Mouse (Mus musculus): ENCODE measurements around the gene 2700097O09Rik.
"Not testable (repeated sequence)": the region's sequence is repeated elsewhere in the genome, so short reads cannot be mapped to it uniquely, and the experiment has no call there.

Gene 2700097O09Rik

DNA sequence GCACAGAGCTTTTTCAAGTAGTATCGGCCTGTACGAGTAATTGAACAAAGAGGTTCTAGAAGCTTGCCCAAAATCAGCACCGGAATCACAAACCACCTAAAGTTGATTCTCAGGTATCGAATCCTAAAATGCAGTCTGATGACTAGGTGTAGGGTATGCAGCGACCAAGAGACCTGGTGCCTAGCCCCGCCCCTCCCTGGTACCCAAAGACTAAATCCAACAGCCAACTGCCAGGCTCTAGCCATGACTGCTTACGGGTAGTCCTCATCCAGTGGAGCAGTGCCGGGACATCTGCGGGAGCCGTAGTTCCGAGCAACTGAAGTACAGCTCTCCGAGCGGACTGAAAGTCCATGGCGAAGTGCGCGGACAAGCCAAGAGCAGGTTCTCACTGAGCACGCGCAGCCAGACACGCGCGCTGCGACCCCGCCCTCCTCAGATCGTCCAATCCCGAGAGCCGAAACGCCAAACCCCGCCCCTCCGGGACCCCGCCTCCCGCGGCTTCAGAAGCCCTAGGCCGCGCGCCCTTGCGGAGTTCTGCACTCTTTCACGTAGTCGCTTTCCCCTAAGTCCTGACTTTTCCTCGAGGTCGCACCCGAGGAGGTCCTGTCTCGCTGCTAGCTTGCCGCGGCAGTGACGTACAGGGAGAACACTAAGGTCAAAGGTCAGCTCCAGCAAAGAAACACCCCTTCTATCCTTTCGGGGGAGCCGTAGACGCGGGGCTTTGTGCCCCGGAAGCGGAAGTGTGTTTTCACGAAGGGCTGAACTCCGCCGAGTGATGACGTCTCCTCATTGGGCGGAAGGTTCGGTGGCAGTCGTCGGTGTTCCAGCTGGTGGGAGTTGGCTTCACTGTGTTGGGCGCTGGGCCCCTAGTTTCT lies at the start of gene 2700097O09Rik, which contains the start of gene Srp54a:
Gene 2700097O09Rik, minus strand, starts transcription at position 385 of the 875 bp plus-strand sequence.
Gene Srp54a, plus strand, starts transcription at position 537 of the 875 bp plus-strand sequence.
- in situ Hi-C loops (cut with MboI): not testable (repeated sequence)

DNA sequence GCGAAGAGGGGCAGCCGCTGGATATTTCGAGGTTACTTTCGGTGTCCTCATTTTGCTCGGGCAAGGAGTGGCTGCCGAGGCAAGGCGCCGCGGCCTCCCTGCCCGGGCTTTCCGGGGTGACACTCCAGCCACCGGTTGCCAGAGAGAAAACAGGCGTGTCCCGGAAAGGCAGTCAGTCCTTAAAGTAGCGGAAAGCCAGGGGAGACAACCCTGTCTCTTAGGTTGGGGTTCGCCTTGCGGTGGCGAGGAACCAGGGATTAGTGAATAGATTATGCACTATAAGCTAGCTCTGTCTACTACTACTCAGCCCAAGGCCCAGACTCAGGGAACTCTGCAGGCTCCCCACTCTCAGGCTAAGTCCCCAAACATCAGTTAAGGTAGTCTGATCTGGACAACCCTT lies 44.8 kb upstream of the 2700097O09Rik start:
- in situ Hi-C loops (cut with MboI): not testable (repeated sequence)

DNA sequence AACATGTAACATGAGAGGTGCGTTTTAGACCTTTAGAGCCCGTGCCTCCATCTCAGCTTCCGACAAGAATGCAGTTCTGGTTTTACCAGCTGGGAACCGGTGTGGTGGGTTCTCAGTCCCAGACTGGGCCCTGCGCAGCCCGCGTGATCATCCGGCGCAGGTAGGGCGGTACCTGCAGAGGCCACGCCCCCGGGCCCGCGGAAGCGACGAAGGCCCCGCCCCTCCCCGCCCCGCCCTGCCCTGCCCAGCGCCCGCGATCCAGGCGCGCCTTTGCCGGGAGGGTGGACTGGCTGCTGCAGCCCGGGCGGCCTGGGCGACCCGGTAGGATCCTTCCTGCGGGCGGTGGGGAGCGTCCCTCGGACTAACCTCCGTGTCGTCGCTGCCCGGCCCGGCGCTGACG lies 44.3 kb upstream of the 2700097O09Rik start, which contains the start of gene Fam177a:
Gene Fam177a, plus strand, starts transcription at position 228 of the 400 bp plus-strand sequence.
- in situ Hi-C loops (cut with MboI): not testable (repeated sequence)

DNA sequence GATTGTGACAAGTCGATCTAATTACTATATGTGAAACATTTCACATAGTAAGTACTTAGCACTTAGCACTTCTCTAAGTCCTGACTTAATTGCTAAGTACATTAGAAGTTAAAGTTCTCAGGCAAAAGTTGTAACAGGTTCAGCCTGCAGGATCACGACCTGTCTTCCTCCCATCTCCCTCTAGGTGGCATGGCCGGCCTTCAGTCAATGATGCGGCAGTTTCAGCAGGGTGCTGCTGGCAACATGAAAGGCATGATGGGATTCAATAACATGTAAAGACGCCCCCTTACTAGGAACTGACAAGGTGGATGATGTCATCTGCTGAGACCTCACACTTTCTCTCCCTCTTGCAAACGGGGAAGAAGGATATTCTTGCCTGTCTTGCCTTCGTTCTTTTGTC lies 32.7 kb upstream of the 2700097O09Rik start:
- in situ Hi-C loops (cut with MboI): not testable (repeated sequence)

DNA sequence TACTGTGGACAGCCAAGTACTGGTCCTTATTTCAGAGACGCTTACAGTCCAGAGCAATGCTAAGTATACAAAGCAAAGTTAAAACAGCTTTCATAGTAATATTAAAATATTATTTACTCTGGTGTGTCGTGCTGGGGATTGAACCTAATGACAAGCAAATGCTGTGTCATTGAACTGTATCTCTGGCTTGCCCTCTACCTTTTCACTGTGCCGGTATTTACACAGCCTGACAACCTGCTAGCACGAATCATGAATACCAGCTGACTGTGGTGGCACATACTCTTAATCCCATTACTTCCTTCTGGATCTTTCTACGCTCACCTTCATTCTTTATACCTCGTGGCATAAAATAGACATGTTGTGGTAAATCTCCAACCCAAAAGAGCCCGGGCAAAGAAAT lies 12.2 kb upstream of the 2700097O09Rik start:
- in situ Hi-C loops (cut with MboI): not testable (repeated sequence)

DNA sequence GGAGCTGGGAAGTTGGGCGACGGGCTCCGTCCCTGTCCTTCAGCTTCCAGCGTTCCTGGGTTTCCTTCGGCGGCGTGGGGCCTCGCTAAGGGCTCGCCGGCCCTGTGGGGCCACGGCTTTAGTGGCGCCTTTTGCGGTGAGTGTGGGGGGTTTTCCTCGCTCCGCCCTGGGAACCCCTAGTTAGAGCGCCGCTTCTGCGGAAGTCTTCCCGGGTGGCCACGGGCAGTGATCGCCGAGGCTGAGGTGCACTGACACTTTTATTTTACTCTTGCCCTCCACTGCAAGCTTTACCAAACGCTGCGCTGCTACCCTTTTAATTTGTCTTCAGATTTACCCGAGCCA lies 662 bp upstream of the 2700097O09Rik start:
- in situ Hi-C loops (cut with MboI): not testable (repeated sequence)

DNA sequence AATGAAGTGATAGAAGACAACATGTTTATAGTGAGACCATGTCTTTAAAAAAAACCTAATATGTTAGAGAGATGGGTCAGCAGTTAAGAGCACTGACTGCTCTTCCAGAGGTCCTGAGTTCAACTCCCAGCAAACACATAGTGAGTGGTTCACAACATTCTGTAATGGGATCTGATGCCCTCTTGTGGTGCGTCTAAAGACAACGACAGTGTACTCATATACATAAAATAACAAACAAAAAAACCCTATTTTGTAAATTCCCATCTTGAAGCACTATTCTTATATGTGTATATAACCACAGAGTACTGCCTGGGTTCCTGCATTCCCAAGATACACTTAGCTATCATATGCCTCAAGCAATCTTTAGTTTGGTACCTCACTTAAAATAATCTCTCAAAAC lies 1.2 kb downstream of the 2700097O09Rik start:
- in situ Hi-C loops (cut with MboI): not testable (repeated sequence)

DNA sequence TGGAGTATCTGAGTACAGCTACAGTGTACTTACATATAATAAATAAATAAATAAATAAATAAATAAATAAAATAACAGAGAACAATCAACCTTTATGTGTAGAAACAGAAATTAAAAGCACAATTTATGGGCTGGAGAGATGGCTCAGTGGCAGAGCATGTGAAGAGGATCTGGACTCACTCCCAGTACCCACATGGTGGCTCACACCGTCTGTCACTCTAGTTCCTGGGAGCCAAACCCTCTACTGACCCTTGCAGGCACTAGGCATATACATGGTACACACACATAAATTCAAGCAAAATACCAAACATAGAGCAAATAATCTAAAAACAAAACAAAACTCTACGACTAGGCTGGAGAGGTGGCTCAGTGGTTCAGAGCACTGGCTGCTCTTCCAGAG lies 4.6 kb downstream of the 2700097O09Rik start:
- in situ Hi-C loops (cut with MboI): no loop called here

DNA sequence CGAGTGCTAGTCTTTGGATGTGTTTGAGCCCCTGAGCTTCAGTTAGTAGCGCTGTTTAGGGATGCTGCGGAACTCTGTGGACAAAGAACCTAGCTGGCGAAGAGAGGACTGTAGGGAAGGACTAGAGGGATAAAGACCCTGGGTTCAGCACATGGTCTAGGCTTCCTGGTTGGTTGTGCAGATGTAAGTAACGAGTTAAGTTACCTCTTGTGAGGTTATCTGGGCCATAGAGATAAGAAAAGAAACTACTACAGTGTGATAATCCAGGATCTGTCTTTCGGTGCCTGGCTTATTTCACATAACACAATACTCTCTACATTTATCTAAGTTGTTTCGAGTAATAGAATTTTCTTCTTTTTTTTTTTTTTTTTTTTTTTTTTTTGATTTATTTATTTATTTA lies 6.2 kb downstream of the 2700097O09Rik start:
- in situ Hi-C loops (cut with MboI): no loop called here

DNA sequence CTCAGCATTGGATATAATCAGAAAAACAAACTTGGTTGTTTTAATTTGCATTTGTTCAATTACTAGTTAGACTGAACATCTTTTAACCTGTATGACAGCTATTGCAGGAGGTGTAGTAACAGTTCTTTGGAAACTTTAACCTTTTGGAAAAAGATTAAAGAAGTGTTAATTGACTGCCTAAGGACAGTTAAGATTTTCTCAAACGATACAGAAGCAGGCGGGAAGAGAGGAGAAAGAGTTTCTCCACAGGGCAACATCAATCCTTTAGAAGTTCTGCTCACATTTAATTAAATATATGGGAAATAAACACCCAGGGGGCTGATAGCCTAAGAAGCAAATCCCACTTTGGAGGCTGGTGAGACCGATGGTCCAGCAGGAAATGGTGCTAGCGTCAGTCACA lies 7.4 kb downstream of the 2700097O09Rik start:
- in situ Hi-C loops (cut with MboI): no loop called here

DNA sequence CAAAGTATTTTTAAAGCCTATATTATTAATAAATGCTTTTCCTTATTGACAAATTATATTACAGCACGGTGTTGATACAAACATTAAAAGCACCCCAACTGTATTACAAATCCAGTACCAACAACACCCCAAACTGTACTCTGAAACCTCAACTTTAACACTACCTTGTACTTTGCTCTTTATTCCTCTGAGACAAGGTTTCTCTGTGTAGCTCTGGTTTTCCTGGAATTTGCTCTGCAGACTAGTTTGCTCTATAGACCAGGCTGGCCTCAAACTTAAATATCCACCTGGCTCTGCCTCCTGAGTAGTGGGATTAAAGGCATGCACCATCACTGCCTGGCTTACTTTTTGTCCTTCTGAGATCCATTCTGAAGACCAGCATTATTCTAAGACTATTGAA lies 17.8 kb downstream of the 2700097O09Rik start:
- in situ Hi-C loops (cut with MboI): no loop called here

DNA sequence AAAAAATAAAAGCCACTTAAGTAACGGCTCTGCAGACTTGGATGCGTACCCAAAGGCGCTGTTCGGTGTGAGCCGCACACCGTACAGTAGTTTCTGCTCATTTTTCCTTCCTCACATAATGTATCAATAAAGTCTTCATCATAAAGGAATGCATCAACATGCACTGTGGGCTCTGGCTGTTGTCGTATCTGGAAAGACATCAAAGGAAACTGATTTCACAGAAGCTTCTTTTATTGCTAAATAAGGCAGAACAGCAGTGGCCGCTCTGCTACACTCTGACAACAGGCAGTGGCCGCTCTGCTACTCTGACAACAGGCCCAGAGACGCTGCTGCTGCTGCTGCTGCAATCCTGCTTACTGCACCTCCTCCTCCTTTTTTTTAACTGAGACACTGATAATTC lies 18.9 kb downstream of the 2700097O09Rik start:
- in situ Hi-C loops (cut with MboI): no loop called here

DNA sequence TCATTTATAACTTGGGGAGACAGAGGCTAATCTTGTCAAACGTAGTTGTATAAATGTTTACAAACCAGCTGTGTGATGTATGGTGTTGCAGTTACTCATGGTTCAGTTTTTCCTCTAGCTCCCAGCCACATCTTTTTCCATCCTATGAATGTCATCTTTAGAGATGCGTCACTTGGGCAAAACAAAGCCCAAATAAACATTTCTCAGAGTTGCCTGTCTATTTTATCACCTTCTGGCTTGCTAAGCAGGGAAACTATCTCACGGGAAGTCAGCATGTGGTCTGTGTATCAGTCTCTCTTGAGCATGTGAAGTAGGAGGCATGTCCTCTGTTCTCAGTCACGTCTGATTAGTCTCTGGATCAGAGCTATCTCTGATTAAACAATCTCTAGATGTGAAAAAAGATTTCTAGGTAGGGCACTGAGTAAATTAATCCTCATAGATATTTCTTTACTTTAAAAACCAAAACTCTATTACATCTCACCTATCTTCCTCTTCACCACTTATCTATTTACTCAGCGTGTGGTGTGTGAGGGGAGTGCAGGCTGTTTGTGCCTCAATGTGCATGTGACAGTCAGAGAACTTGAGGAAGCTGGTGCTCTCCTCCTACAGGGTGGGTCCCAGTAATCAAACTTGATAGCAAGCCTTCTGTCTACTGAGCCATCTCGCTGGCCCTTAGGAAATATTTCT lies 19.6 kb downstream of the 2700097O09Rik start:
- in situ Hi-C loops (cut with MboI): no loop called here

DNA sequence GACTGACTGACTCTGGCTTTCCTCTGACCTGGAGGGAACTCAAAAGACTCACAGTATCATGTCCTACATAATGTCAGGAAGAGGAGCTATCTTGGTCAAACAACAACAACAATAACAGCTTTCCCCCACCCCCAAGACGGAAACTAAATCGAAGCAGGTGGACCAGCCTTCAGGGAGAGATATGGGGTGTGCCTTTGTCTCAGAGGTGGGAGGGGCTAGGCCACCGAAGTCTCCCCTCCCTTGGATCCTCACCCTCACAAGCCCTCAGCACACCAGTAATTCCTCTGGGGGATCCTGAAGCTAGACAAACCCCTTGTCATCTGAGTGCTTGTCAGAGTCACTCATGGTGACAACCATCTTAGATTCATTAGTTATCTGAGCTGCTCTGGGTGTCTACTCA lies 20.1 kb downstream of the 2700097O09Rik start:
- in situ Hi-C loops (cut with MboI): no loop called here

DNA sequence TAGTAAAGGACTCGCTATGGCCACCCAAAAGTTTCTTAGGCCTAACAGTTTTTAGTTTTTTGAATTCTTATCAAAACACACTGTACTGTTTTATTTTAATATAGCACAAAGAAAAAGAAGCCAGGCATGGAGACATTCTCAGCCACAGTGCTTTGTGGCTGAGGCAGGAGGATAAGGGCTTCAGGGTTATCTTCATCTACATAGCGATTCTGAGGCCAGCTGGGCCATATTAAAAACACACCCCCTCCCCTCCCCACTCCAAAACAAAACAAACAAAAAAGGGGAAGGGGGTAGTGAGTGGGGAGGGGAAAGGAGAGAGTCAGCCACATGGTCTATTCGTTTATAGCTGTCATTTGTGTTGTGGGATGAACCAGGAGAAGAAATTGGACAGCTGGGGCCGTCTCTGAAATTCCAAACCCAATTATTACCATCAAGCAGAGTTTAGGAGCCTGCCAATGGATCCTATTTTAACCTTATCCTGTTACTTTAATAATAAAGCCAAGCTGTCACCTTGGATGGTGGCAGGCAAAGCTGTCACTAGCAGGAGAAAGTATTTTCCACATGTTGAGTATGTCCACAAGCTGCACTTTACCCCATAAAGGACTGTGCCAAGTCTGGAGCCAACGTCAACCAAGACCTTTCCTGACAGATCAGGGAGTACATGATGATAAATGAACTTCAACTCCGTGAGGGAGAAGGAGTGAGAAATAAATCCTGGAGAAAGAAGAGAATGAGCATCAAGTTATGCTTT lies 20.9 kb downstream of the 2700097O09Rik start:
- in situ Hi-C loops (cut with MboI): no loop called here

DNA sequence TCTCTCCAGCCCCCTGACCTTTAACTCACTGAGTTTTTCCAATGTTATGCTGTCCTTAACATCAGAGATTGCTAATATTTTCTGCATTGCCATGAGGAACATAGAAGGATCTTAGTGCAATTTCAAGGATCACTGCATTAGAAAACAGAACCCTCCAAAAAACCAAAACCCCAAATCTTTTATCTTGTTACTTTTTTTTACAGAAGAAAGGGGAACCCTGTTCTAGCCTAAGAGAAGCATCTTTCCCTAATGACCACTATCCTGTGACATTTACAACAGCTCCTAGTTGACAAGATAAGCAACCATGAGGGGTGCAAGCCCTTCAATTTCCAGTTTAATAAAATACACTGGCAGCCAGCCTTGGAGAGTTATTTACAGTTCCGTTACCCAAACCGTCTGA lies 23.2 kb downstream of the 2700097O09Rik start:
- in situ Hi-C loops (cut with MboI): no loop called here

DNA sequence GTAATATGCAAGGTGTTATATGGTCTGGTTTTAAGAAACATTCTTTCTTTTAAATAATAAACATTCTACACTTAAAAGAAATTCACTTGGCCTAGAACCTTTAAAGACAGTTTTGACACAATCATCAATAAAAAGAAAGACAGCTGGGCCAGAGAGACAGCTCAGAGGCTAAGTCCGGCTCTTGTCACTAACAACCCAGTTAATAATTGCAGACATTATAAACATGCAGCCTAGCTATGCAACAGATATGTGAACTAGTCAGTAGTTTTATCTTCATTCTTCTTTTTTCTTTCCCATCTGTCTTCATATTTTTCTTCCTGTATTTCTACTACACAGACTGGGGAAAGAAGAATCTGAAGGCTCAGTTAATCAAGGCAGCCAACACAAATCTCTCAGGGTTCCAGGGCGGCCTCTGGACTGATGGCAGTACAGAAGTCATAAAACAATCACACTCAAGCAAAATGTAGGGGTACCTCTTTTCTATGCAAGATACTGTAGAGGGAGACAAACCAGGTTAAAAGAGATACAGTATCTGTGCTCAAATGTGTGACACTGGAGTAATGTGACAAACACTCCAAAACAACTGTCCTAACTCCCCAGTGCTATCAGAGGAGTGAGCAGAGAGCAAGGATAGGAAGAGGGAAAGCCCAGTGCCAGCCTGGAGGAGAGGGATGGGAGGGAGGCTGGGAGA lies 25.2 kb downstream of the 2700097O09Rik start:
- in situ Hi-C loops (cut with MboI): no loop called here

DNA sequence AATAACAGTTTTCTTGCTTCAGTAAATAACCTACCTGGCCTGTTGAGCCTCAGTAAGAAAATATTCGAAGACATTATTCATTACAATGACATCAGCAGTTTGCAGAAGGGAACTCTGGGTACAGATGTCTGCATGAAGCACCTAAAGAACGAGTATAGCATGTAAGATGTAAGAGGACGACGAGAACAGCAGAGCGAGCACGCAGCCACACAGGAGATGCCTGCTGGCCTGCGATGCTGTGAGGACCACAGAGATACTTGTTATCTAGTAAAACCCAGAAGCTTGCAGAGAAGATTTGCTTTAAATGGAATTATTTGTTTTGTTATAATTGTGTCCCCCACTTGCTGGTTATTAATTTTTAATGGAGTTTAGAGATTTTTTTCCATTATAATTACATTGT lies 26.6 kb downstream of the 2700097O09Rik start:
- in situ Hi-C loops (cut with MboI): no loop called here

DNA sequence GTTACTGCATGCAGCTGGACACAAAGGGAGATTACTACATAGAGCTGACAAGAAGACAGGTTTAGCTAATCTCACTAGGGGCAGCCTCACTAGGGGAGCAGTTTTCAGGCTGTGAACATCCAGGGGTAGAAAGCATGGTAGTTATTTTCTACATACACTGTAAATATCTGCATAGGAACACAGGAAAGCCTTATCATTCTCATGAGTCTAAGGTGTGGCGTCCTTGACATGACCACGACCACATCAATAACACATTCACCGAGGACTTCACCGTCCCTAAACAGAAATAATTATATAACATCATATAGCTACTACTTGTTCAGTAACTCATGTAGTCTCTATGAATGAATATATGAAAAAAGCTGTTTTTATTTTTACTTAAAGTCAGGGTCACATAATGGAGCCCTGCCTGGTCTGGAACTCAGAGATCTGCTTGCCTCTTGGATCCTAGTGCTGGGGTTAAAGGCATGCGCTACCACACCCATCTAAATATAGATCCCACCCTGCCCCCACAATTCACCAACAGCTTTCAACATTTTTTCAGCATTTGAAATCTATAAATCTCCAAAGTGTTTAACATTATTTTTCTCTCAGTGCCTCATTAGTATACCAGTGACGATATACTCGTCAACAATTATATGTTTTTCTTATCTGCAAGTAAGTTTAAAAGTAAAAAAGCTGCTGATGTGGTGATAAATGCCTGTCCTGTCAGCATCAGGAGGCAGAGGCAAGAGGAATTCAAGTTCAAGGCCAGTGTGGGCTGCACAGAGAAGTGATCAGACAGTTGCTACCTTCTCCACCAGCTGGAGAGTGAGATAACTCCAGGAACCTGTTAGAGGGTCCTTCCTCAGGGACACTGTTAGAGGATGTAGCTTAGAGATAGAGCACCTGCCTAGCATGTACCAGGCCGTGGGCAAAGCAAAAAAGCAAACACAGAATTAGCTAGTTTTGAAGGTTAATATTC lies 28.4 kb downstream of the 2700097O09Rik start:
- in situ Hi-C loops (cut with MboI): no loop called here

DNA sequence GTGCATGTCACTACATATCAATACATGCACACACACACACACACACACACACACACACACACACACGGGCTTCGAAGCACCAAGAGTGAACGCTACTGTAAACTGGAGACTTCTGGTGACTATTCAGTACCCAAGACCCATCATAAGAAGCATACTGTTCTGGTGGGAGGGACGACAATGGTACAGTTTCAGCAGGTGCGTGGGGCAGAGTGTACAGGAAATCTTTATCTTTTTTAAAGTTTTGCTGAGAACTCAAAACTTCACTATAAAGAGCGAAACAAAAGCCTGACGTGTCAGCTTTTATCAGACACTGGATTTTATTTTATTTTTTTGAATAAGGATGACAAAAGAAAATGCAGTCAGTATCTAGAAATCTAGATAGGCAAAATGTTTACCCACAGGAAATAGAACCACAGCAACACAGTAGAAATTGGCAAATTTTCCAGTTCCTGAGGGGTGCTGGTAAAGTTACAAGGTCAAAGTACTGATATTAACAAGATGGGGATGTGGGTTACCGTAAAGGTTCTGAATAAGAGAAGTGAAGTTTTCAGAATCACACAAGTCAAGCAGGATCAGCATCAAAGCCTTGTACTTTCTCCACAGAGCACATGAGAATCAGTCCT lies 30.1 kb downstream of the 2700097O09Rik start:
- in situ Hi-C loops (cut with MboI): no loop called here
